ENCODE assay signal across 8 mouse cellular contexts in genomic region chr3:36000275-36001239, GRCm38 (mm10). TPM values are rescaled to one million over a fixed set of nuclear protein-coding genes. Genes with fewer than 3 reads are reported as not detected.
DNase-seq lines count a peak whose midpoint lies in the region; ATAC-seq and TF ChIP-seq lines count a peak whose summit lies in the region.

TSS of gene Mccc1 (minus strand) at chr3:36000678.

- peak within 1 kb of the TSS; percentile 92 for H3K4me3 ChIP-seq in G1E (ENCODE audit: low read depth, low read length)
- peak within 1 kb of the TSS; percentile 91 for H3K4me3 ChIP-seq in forebrain, embryonic 16.5 days (replicated peaks; ENCODE audit: low read length)
- H3K4me3 ChIP-seq in layer of hippocampus, adult 2 months, result peak within 1 kb of the TSS; percentile 84
- peak within 1 kb of the TSS; percentile 69 for H3K4me3 ChIP-seq in lung, embryonic 14.5 days (ENCODE audit: low read depth, low read length)
- peak within 1 kb of the TSS; percentile 90 for H3K4me3 ChIP-seq in olfactory bulb, adult 2 months (ENCODE audit: insufficient read depth, low read depth, low read length)
- peak within 1 kb of the TSS; percentile 75 for H3K4me3 ChIP-seq in thymus, adult 2 months (ENCODE audit: control insufficient read depth, insufficient read depth, low read length)

- peak within 1 kb of the TSS; percentile 83 for H3K9ac ChIP-seq in forebrain, embryonic 16.5 days (replicated peaks; ENCODE audit: low read depth, low read length)
- H3K9ac ChIP-seq in lung, embryonic 14.5 days, result peak within 1 kb of the TSS; percentile 73

- H3K27ac ChIP-seq in forebrain, embryonic 16.5 days (ENCODE audit: low read length), result peak within 1 kb of the TSS; percentile 95
- H3K27ac ChIP-seq in layer of hippocampus, adult 2 months, result peak within 1 kb of the TSS; percentile 99
- peak within 1 kb of the TSS; percentile 85 for H3K27ac ChIP-seq in lung, embryonic 14.5 days (ENCODE audit: low read depth)
- peak within 1 kb of the TSS; percentile 96 for H3K27ac ChIP-seq in olfactory bulb, adult 2 months (ENCODE audit: insufficient read depth, low read depth, low read length)
- H3K27ac ChIP-seq in thymus, adult 2 months (ENCODE audit: control insufficient read depth, insufficient read depth, low read length), result peak within 1 kb of the TSS; percentile 80

- intact Hi-C loops in heart, postnatal 36 days (cut with DNase I), result loop anchor here (2.0 kb wide), 2 partner anchors 64 to 68 kb away; partner anchors contain the start of gene Acad9

- TF ChIP-seq CTCF in G1E (IDR thresholded peaks at IDR 0.05; ENCODE audit: low read depth, low read length), result no peak
- no peak for TF ChIP-seq CTCF in layer of hippocampus, adult 2 months (conservative IDR thresholded peaks at IDR 0.05)
- no peak for TF ChIP-seq CTCF in lung, embryonic 14.5 days (IDR thresholded peaks at IDR 0.05; ENCODE audit: low read depth)
- TF ChIP-seq CTCF in olfactory bulb, adult 2 months (IDR thresholded peaks at IDR 0.05; ENCODE audit: insufficient read depth, low read depth, low read length), result no peak
- TF ChIP-seq CTCF in thymus, adult 2 months (IDR thresholded peaks at IDR 0.05; ENCODE audit: borderline replicate concordance, control insufficient read depth, extremely low read depth, insufficient read depth, low read length, poor library complexity), result 0 out of 2 replicates have a peak, but pooled peaks have one; percentile 46

- H3K27me3 ChIP-seq in G1E (ENCODE audit: insufficient read depth, low read length), result no peaks in the 10 kb centered on the region
- H3K27me3 ChIP-seq in forebrain, embryonic 16.5 days (replicated peaks; ENCODE audit: control insufficient read depth, insufficient read depth, low read length), result 0 out of 2 replicates have a peak, but pooled peaks cover 2% of the 10 kb centered on the region
- no peaks in the 10 kb centered on the region for H3K27me3 ChIP-seq in lung, embryonic 14.5 days (ENCODE audit: insufficient read depth, low read length)
- H3K27me3 ChIP-seq in thymus, adult 2 months (ENCODE audit: control insufficient read depth, insufficient read depth, low read length), result no peaks in the 10 kb centered on the region

- peaks cover 10% of the 10 kb centered on the region for H3K4me1 ChIP-seq in G1E (ENCODE audit: insufficient read depth, low read depth, low read length)
- H3K4me1 ChIP-seq in forebrain, embryonic 16.5 days (replicated peaks; ENCODE audit: control insufficient read depth, insufficient read depth, low read length), result peaks cover 9% of the 10 kb centered on the region
- no peaks in the 10 kb centered on the region for H3K4me1 ChIP-seq in lung, embryonic 14.5 days (ENCODE audit: insufficient read depth)
- H3K4me1 ChIP-seq in olfactory bulb, adult 2 months (ENCODE audit: control insufficient read depth, insufficient read depth, low read length), result no peaks in the 10 kb centered on the region
- H3K4me1 ChIP-seq in thymus, adult 2 months (replicated peaks; ENCODE audit: control insufficient read depth, insufficient read depth, low read length), result peaks cover 4% of the 10 kb centered on the region; the same call in 1 of the 2 replicates

- DNase-seq in G1E (ENCODE audit: low spot score), result peak; percentile 93
- peak; percentile 96 for DNase-seq in cerebellum, adult 18-20 months
- peak; percentile 93 to 97 for DNase-seq in heart, postnatal 36 days
- DNase-seq in layer of hippocampus, adult 2 months (ENCODE audit: low spot score in 2 of 2), result peak; percentile 93 to 96
- DNase-seq in lung, embryonic 14.5 days, result peak; percentile 96
- peak; percentile 92 for DNase-seq in thymus, adult 2 months

- WGBS in forebrain, embryonic 16.5 days, result 3% methylated on average over 39 of the region's 39 CpGs
- 3% methylated on average over 39 of the region's 39 CpGs for WGBS in lung, embryonic 14.5 days
- 1% methylated on average over 39 of the region's 39 CpGs for WGBS in olfactory bulb, adult 2 months
- WGBS in thymus, adult 2 months, result 2% methylated on average over 39 of the region's 39 CpGs

- H3K9me3 ChIP-seq in G1E (replicated peaks), result peaks cover 3% of the 10 kb centered on the region; the same call in 1 of the 2 replicates
- H3K9me3 ChIP-seq in forebrain, embryonic 16.5 days (ENCODE audit: control insufficient read depth, low read length), result no peaks in the 10 kb centered on the region
- H3K9me3 ChIP-seq in lung, embryonic 14.5 days (ENCODE audit: low read depth, low read length), result no peaks in the 10 kb centered on the region

- peak; percentile 73 for TF ChIP-seq POLR2A in olfactory bulb, adult 2 months (IDR thresholded peaks at IDR 0.05; ENCODE audit: insufficient read depth, low read depth, low read length)
- peak; percentile 45; the same call in 1 of the 2 replicates for TF ChIP-seq POLR2A in thymus, adult 2 months (IDR thresholded peaks at IDR 0.05; ENCODE audit: control insufficient read depth, extremely low read depth, insufficient read depth, low read length, poor library complexity)

- ATAC-seq in G1E (ENCODE audit: extremely low read depth, insufficient number of reproducible peaks, low FRiP score, poor library complexity, severe bottlenecking), result peak; percentile 99
- peak; percentile 99 for ATAC-seq in forebrain, embryonic 16.5 days
- ATAC-seq in lung, embryonic 14.5 days (ENCODE audit: insufficient read depth), result peak; percentile 99

- H3K36me3 ChIP-seq in G1E (replicated peaks), result peaks cover 6% of the 10 kb centered on the region
- H3K36me3 ChIP-seq in forebrain, embryonic 16.5 days (ENCODE audit: control insufficient read depth, insufficient read depth), result no peaks in the 10 kb centered on the region
- H3K36me3 ChIP-seq in lung, embryonic 14.5 days (ENCODE audit: insufficient read depth), result no peaks in the 10 kb centered on the region
- H3K36me3 ChIP-seq in thymus, adult 2 months (ENCODE audit: control insufficient read depth, insufficient read depth, low read length), result no peaks in the 10 kb centered on the region

- peak within 1 kb of the TSS; percentile 82 for H3K4me2 ChIP-seq in forebrain, embryonic 16.5 days (ENCODE audit: low read length)
- peak within 1 kb of the TSS; percentile 80 for H3K4me2 ChIP-seq in lung, embryonic 14.5 days

RNA-seq across cellular contexts. Expression of gene Mccc1, which starts in this region (rescaled TPM):
- total RNA-seq in G1E (2014; fragmentation: Nextera tagmentation), result 12.1 and 13.3 TPM in 2 replicates
- total RNA-seq in G1E (2017), result 8.2 and 8.5 TPM in 2 replicates
- polyA plus RNA-seq in G1E (2012), result 1.9 and 2.5 TPM in 2 replicates
- polyA plus RNA-seq in forebrain, embryonic 16.5 days (2015; fragmentation: Nextera tagmentation; extraction: Ambion mirVana), result 29.8 and 34.9 TPM in 2 replicates
- 10 to 100 TPM; 91.8 to 92.6 TPM for total RNA-seq in heart, postnatal 36 days (2021)
- total RNA-seq in layer of hippocampus, adult 2 months (2021), result 10 to 100 TPM; 38.4 to 45.3 TPM
- 31.7 and 33.1 TPM in 2 replicates for polyA plus RNA-seq in lung, embryonic 14.5 days (2014; fragmentation: Nextera tagmentation; extraction: Ambion mirVana)
- polyA plus RNA-seq in olfactory bulb, adult 2 months (2012; ENCODE audit: insufficient read depth, insufficient read length, low replicate concordance, missing spikeins), result 395 TPM in 1 of 2 replicates, not detected in the other
- polyA plus RNA-seq in thymus, adult 2 months (2012; rRNA removed), result 17.3 and 20.5 TPM in 2 replicates

Comparison
In these comparisons a context has a peak if more than half of its experiments do, and no peak if none do; other contexts are left out.
1. Peak in every context shown above with its lines: DNase-seq, ATAC-seq, H3K4me3 ChIP-seq and H3K27ac ChIP-seq.